In genomic region chr2:115610092-115610491, GRCm38 (mm10) we compare ENCODE assay signal across 24 mouse cellular contexts.
"Had no signal": no experiment of that assay in that cellular context is flagged by ENCODE, and none has a peak within 500 bp of the region (broad histone marks: within the 10 kb centered on the region; RNA-seq: fewer than 3 reads in every experiment).

No protein-coding gene starts in this region.

- H3K4me3 ChIP-seq: heart, adult 2 months; heart, embryonic 13.5 days; heart, embryonic 15.5 days; hindbrain, embryonic 13.5 days; intestine, embryonic 15.5 days; layer of hippocampus, adult 2 months; left cerebral cortex, adult 2 months; limb, embryonic 10.5 days; limb, embryonic 12.5 days had no signal

- ATAC-seq: forebrain, postnatal 0 days; hindbrain, embryonic 16.5 days; inflammation-experienced regulatory T-cells, adult 6 months; intestine, embryonic 15.5 days; intestine, postnatal 0 days had no signal

- H3K27ac ChIP-seq: heart, adult 2 months; heart, embryonic 13.5 days; heart, embryonic 15.5 days; hindbrain, embryonic 13.5 days; intestine, embryonic 15.5 days; layer of hippocampus, adult 2 months; left cerebral cortex, adult 2 months; limb, embryonic 10.5 days; limb, embryonic 12.5 days had no signal

- H3K9me3 ChIP-seq: heart, embryonic 13.5 days; heart, embryonic 15.5 days; hindbrain, embryonic 13.5 days; intestine, embryonic 15.5 days; limb, embryonic 10.5 days; limb, embryonic 12.5 days had no signal

- H3K4me1 ChIP-seq: intestine, embryonic 15.5 days; limb, embryonic 12.5 days had no signal

- H3K36me3 ChIP-seq: heart, embryonic 13.5 days; heart, embryonic 15.5 days; hindbrain, embryonic 13.5 days; intestine, embryonic 15.5 days; limb, embryonic 10.5 days; limb, embryonic 12.5 days had no signal

- H3K4me2 ChIP-seq: heart, embryonic 11.5 days; heart, embryonic 13.5 days; heart, embryonic 15.5 days; hindbrain, embryonic 13.5 days; intestine, embryonic 15.5 days; limb, embryonic 12.5 days had no signal

- DNase-seq: forebrain, postnatal 0 days; gastrocnemius, postnatal 14 days; gastrocnemius, postnatal 36 days; heart, adult 11 months; heart, adult 2 months; heart, postnatal 14 days; heart, postnatal 36 days; kidney, adult 18-20 months; kidney, adult 8-10 months; kidney, postnatal 10 days; kidney, postnatal 25 days; kidney, postnatal 4 days had no signal

- H3K9ac ChIP-seq: forebrain, postnatal 0 days; heart, embryonic 13.5 days; heart, embryonic 15.5 days; hindbrain, embryonic 13.5 days; intestine, embryonic 15.5 days; limb, embryonic 12.5 days had no signal

- H3K27me3 ChIP-seq: heart, embryonic 13.5 days; heart, embryonic 15.5 days; hindbrain, embryonic 13.5 days; intestine, embryonic 15.5 days; limb, embryonic 12.5 days had no signal
